Mouse (Mus musculus) heart, embryonic 12.5 days (tissue): ENCODE results near the gene Hnrnpr. TPM values are rescaled to one million over a fixed set of nuclear protein-coding genes. Genes with fewer than 3 reads are reported as not detected.
A peak's percentile ranks its signal among the peaks of the same experiment; 100 is the strongest.

Source experiments
- ATAC-seq: fragments of 200-750 bp; cut with Nextera tagmentation; 2 replicates; pipeline ENCODE4 v1.8.0; 2017; ENCODE audit warnings: moderate TSS enrichment, moderate library complexity; ENCODE audit not compliant: insufficient number of reproducible peaks, low FRiP score
- H3K27ac ChIP-seq: fragments of 300-500 bp; sonication (generic); 2 replicates; pipeline ENCODE4 v1.5.1; 2016; ENCODE audit warnings: mild to moderate bottlenecking, moderate library complexity; ENCODE audit not compliant: poor library complexity, severe bottlenecking
- H3K27me3 ChIP-seq: fragments of 300-500 bp; sonication (generic); replicated peaks from 2 replicates; pipeline ENCODE4 v1.6.1; 2016; ENCODE audit warnings: mild to moderate bottlenecking, moderate library complexity
- H3K36me3 ChIP-seq: fragments of 300-500 bp; sonication (generic); 2 replicates; pipeline ENCODE4 v1.6.1; 2016; ENCODE audit warnings: mild to moderate bottlenecking, moderate library complexity
- H3K4me1 ChIP-seq: fragments of 300-500 bp; sonication (generic); replicated peaks from 2 replicates; pipeline ENCODE4 v1.6.1; 2016; ENCODE audit warnings: mild to moderate bottlenecking
- H3K4me2 ChIP-seq: fragments of 300-500 bp; sonication (generic); 2 replicates; pipeline ENCODE4 v1.6.1; 2016; ENCODE audit warnings: mild to moderate bottlenecking, moderate library complexity
- H3K4me3 ChIP-seq: fragments of 300-500 bp; sonication (generic); 2 replicates; pipeline ENCODE4 v1.5.1; 2016; ENCODE audit warnings: mild to moderate bottlenecking
- H3K9ac ChIP-seq: fragments of 300-500 bp; sonication (generic); 2 replicates; pipeline ENCODE4 v1.6.1; 2016; ENCODE audit warnings: mild to moderate bottlenecking, moderate library complexity
- H3K9me3 ChIP-seq: fragments of 300-500 bp; sonication (generic); replicated peaks from 2 replicates; pipeline ENCODE4 v1.6.1; 2016; ENCODE audit warnings: mild to moderate bottlenecking, moderate library complexity
- WGBS: fragments of 180-500 bp; shearing (Covaris S2); methylation state at CpG from one replicate; pipeline ENCODE4 v1.1.7; 2016; 5-methylcytosine and 5-hydroxymethylcytosine counted together
- polyA plus RNA-seq: library from polyadenylated mRNA; unstranded; fragments of >200 nt; fragmentation: Nextera tagmentation; extraction: Ambion mirVana; gene quantifications from 2 replicates; pipeline ENCODE4 v1.2.1, GENCODE M21; 2016

The Hnrnpr gene
- polyA plus RNA-seq, 1 experiment from 2014 or later, result 112 TPM

GRCm38 (mm10) chr4:136284455-136284854 lies 26.3 kb upstream of the Hnrnpr start, which contains the start of gene Zfp46:
Gene Zfp46 (plus strand): TSS chr4:136284683.
- Histone ChIP-seq H3K4me2 (peak within 1 kb of the TSS; percentile 86), H3K36me3 (peaks cover 25% of the 10 kb centered on the region), H3K27me3 (peaks cover 5% of the 10 kb centered on the region; the same call in 1 of the 2 replicates), H3K9me3 (peaks cover 14% of the 10 kb centered on the region), H3K4me3 (peak within 1 kb of the TSS; percentile 68), H3K4me1 (peaks cover 39% of the 10 kb centered on the region), H3K9ac (peak within 1 kb of the TSS; percentile 78), H3K27ac (peak within 1 kb of the TSS; percentile 97)
- WGBS, result 21% methylated on average over 5 of the region's 5 CpGs
- ATAC-seq, result no peak

- Histone ChIP-seq H3K4me1 (peaks cover 39% of the 10 kb centered on the region), H3K27ac (peak overlapping the region; percentile 97), H3K4me3 (peak overlapping the region; percentile 68), H3K9me3 (peaks cover 14% of the 10 kb centered on the region), H3K36me3 (peaks cover 29% of the 10 kb centered on the region), H3K4me2 (peak overlapping the region; percentile 86), H3K9ac (peak overlapping the region; percentile 78), H3K27me3 (peaks cover 9% of the 10 kb centered on the region; the same call in 1 of the 2 replicates)
- WGBS, result 20% methylated on average over 6 of the region's 6 CpGs
- no peak for ATAC-seq
Observed at GRCm38 (mm10) chr4:136284891-136285290, 25.9 kb upstream of the Hnrnpr start.

GRCm38 (mm10) chr4:136285348-136285810 lies 25.4 kb upstream of the Hnrnpr start:
- peaks cover 34% of the 10 kb centered on the region for H3K36me3 ChIP-seq
- peak; percentile 95 for ATAC-seq
- H3K9me3 ChIP-seq, result peaks cover 18% of the 10 kb centered on the region
- H3K9ac ChIP-seq, result peak overlapping the region; percentile 78
- WGBS, result under 1% methylated on average over 25 of the region's 25 CpGs
- H3K27me3 ChIP-seq, result peaks cover 14% of the 10 kb centered on the region; the same call in 1 of the 2 replicates
- H3K4me1 ChIP-seq, result peaks cover 39% of the 10 kb centered on the region
- H3K4me3 ChIP-seq, result peak overlapping the region; percentile 68
- peak overlapping the region; percentile 97 for H3K27ac ChIP-seq
- H3K4me2 ChIP-seq, result peak overlapping the region; percentile 86

GRCm38 (mm10) chr4:136285811-136286371 lies 24.9 kb upstream of the Hnrnpr start:
- peak overlapping the region; percentile 78 for H3K9ac ChIP-seq
- 0% methylated on average over 29 of the region's 29 CpGs for WGBS
- peak; percentile 90 for ATAC-seq

GRCm38 (mm10) chr4:136289918-136290780 lies 20.6 kb upstream of the Hnrnpr start:
- Histone ChIP-seq H3K9me3 (peaks cover 22% of the 10 kb centered on the region), H3K27me3 (peaks cover 20% of the 10 kb centered on the region; the same call in 1 of the 2 replicates), H3K4me1 (peaks cover 13% of the 10 kb centered on the region), H3K9ac (no peak overlapping the region), H3K36me3 (peaks cover 78% of the 10 kb centered on the region), H3K27ac (no peak overlapping the region), H3K4me2 (no peak overlapping the region), H3K4me3 (no peak overlapping the region)
- no peak for ATAC-seq
- WGBS, result 51% methylated on average over 66 of the region's 66 CpGs

More at GRCm38 (mm10) chr4:136285811-136286371, 24.9 kb upstream of the Hnrnpr start:
- H3K4me2 ChIP-seq, result peak overlapping the region; percentile 86
- H3K4me3 ChIP-seq, result peak overlapping the region; percentile 68
- H3K27ac ChIP-seq, result peak overlapping the region; percentile 97
- H3K4me1 ChIP-seq, result peaks cover 39% of the 10 kb centered on the region
- peaks cover 19% of the 10 kb centered on the region; the same call in 1 of the 2 replicates for H3K27me3 ChIP-seq
- peaks cover 22% of the 10 kb centered on the region for H3K9me3 ChIP-seq
- peaks cover 39% of the 10 kb centered on the region for H3K36me3 ChIP-seq

GRCm38 (mm10) chr4:136290781-136291595 lies 19.8 kb upstream of the Hnrnpr start:
- 71% methylated on average over 39 of the region's 39 CpGs for WGBS
- no peak overlapping the region for H3K4me3 ChIP-seq
- no peak overlapping the region for H3K4me2 ChIP-seq
- peaks cover 22% of the 10 kb centered on the region for H3K9me3 ChIP-seq
- peaks cover 83% of the 10 kb centered on the region for H3K36me3 ChIP-seq
- peaks cover 20% of the 10 kb centered on the region; the same call in 1 of the 2 replicates for H3K27me3 ChIP-seq
- peaks cover 15% of the 10 kb centered on the region for H3K4me1 ChIP-seq
- no peak overlapping the region for H3K27ac ChIP-seq
- no peak overlapping the region for H3K9ac ChIP-seq
- ATAC-seq, result no peak

- Histone ChIP-seq H3K27ac (no peak overlapping the region), H3K9me3 (peaks cover 22% of the 10 kb centered on the region), H3K27me3 (peaks cover 20% of the 10 kb centered on the region; the same call in 1 of the 2 replicates), H3K9ac (no peak overlapping the region), H3K4me3 (no peak overlapping the region), H3K4me1 (peaks cover 12% of the 10 kb centered on the region), H3K4me2 (no peak overlapping the region), H3K36me3 (peaks cover 86% of the 10 kb centered on the region)
- 78% methylated on average over 6 of the region's 6 CpGs for WGBS
- ATAC-seq, result no peak
Observed at GRCm38 (mm10) chr4:136291692-136292091, 19.1 kb upstream of the Hnrnpr start.

- Histone ChIP-seq H3K27ac (no peak overlapping the region; the same call in 1 of the 2 replicates), H3K4me1 (0 out of 2 replicates have a peak, but pooled peaks cover 5% of the 10 kb centered on the region), H3K4me2 (no peak overlapping the region), H3K27me3 (0 out of 2 replicates have a peak, but pooled peaks cover under 1% of the 10 kb centered on the region), H3K9ac (no peak overlapping the region), H3K9me3 (no peaks in the 10 kb centered on the region), H3K36me3 (peaks cover 47% of the 10 kb centered on the region), H3K4me3 (no peak overlapping the region)
- no peak for ATAC-seq
- 56% methylated on average over 7 of the region's 7 CpGs for WGBS
Observed at GRCm38 (mm10) chr4:136295941-136296340, 14.8 kb upstream of the Hnrnpr start.

- Histone ChIP-seq H3K4me2 (no peak overlapping the region), H3K4me1 (peaks cover 5% of the 10 kb centered on the region; the same call in 1 of the 2 replicates), H3K4me3 (no peak overlapping the region), H3K27ac (no peak overlapping the region), H3K9me3 (no peaks in the 10 kb centered on the region), H3K27me3 (no peaks in the 10 kb centered on the region; the same call in 1 of the 2 replicates), H3K9ac (no peak overlapping the region), H3K36me3 (no peaks in the 10 kb centered on the region)
- no peak for ATAC-seq
- WGBS, result 37% methylated on average over 4 of the region's 4 CpGs
Observed at GRCm38 (mm10) chr4:136302462-136302861, 8.3 kb upstream of the Hnrnpr start.

GRCm38 (mm10) chr4:136304181-136304580 lies 6.6 kb upstream of the Hnrnpr start:
- Histone ChIP-seq H3K4me1 (peaks cover 7% of the 10 kb centered on the region), H3K27me3 (no peaks in the 10 kb centered on the region; the same call in 1 of the 2 replicates), H3K4me3 (no peak overlapping the region), H3K9ac (no peak overlapping the region), H3K4me2 (no peak overlapping the region), H3K27ac (no peak overlapping the region), H3K9me3 (no peaks in the 10 kb centered on the region), H3K36me3 (no peaks in the 10 kb centered on the region)
- ATAC-seq, result no peak
- 31% methylated on average over 2 of the region's 2 CpGs for WGBS
